Mouse (Mus musculus) mammary gland, adult 2 months (tissue): ENCODE data around the gene Oca2. TPM values are rescaled to one million over a fixed set of nuclear protein-coding genes. Genes with fewer than 3 reads are reported as not detected.

Experiments used
- polyA plus RNA-seq: library from polyadenylated mRNA; depleted of rRNA; stranded (reverse); fragments of >200 nt; gene quantifications from 2 replicates; pipeline ENCODE4 v1.2.3, GENCODE M21; 2012; ENCODE audit warnings: low replicate concordance; rRNA removed

Gene Oca2
- 0.06 TPM in 1 of 2 replicates, not detected in the other for polyA plus RNA-seq

DNA sequence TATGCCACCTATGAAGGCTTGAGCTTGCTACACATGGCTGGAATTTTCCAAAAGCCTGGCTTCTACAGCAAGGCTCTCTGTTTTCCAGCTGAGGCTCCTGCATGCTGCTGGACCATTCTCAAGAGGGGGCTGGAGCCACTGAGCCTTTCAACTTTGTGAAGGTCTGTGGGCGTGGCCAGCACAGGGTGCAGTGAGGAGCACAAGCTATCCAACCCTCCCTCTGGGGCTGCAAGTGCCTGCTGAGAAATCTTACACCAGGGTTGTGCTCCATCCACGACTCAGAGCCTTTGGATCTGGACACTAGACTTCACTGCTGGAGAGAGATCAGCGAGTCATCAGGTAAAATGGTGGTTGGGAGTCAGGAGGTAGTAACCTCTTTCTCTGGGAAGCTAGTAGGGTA lies at the start of gene Oca2:
Oca2 (plus strand) TSS at position 218 of the 400 bp plus-strand sequence.

Other genes with a start within 250 kb of the Oca2 start
- gene Nipa1, start 219.8 kb upstream of the Oca2 start, polyA plus RNA-seq: 2.8 and 3.9 TPM in 2 replicates
- 21.2 and 21.8 TPM in 2 replicates for gene Herc2, start 189.6 kb upstream of the Oca2 start, polyA plus RNA-seq